Mouse (Mus musculus) bone marrow, adult 2 months (tissue): Measurements from ENCODE around the gene Mycbp.

Experiments
- CTCF ChIP-seq: fragments of 200-500 bp; IDR thresholded peaks from 2 replicates; pipeline ENCODE4 v1.5.1; 2011; ENCODE audit warnings: low read length, control low read depth; ENCODE audit not compliant: control insufficient read depth, insufficient read depth
- POLR2A ChIP-seq: fragments of 200-500 bp; IDR thresholded peaks from 2 replicates; pipeline ENCODE4 v1.6.1; 2011; ENCODE audit warnings: low read depth, mild to moderate bottlenecking, control low read depth, low read length, borderline replicate concordance; ENCODE audit not compliant: control insufficient read depth

GRCm38 (mm10) chr4:123946701-123947100 is 42.1 kb downstream of the Mycbp start:
- TF ChIP-seq CTCF = no peak
- TF ChIP-seq POLR2A = no peak
